Mouse (Mus musculus) cerebellum, adult 18-20 months (tissue): ENCODE data around the gene Ppp1r9a.
"Not testable (repeated sequence)": the region's sequence is repeated elsewhere in the genome, so short reads cannot be mapped to it uniquely, and the experiment has no call there.

Source experiments
- DNase-seq, 2 experiments: peaks; one replicate each; pipeline ENCODE4 v3.0.0; 2021

Ppp1r9a gene

GRCm38 (mm10) chr6:4902674-4903324 is at the start of gene Ppp1r9a:
Gene Ppp1r9a, plus strand, starts transcription at chr6:4902917.
- peak; percentile 59 to 71 for DNase-seq

DNA sequence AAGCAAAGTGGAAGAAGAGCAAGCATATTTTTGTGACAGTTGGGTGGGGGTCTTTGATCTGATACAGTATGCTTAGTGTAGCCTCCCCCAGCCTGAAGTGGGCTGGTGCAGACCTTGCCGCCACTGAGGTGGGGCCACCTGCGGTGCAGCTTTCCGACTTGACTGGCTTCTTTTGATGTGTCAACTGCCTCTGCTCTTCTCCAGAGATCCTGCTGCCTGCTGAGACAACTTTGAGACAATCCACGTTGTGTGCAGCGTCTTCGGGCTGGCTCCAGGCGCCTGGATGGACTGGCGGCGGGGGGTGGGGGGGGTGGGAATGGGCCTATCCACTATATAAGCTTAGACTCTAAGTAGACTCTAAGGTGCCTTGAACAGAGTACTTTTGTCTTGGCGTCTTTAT is 47.5 kb upstream of the Ppp1r9a start:
- DNase-seq, result no peak

- no peak for DNase-seq
Observed at GRCm38 (mm10) chr6:4856919-4857318, 45.8 kb upstream of the Ppp1r9a start.

- no peak for DNase-seq
Observed at GRCm38 (mm10) chr6:4884316-4884715, 18.4 kb upstream of the Ppp1r9a start.

GRCm38 (mm10) chr6:4889544-4889943 is 13.2 kb upstream of the Ppp1r9a start:
- no peak for DNase-seq

GRCm38 (mm10) chr6:4892417-4892816 is 10.3 kb upstream of the Ppp1r9a start:
- no peak for DNase-seq

- not testable (repeated sequence) for DNase-seq
Observed at GRCm38 (mm10) chr6:4893312-4893711, 9.4 kb upstream of the Ppp1r9a start.

- no peak for DNase-seq
Observed at GRCm38 (mm10) chr6:4899906-4900305, 2.8 kb upstream of the Ppp1r9a start.

DNA sequence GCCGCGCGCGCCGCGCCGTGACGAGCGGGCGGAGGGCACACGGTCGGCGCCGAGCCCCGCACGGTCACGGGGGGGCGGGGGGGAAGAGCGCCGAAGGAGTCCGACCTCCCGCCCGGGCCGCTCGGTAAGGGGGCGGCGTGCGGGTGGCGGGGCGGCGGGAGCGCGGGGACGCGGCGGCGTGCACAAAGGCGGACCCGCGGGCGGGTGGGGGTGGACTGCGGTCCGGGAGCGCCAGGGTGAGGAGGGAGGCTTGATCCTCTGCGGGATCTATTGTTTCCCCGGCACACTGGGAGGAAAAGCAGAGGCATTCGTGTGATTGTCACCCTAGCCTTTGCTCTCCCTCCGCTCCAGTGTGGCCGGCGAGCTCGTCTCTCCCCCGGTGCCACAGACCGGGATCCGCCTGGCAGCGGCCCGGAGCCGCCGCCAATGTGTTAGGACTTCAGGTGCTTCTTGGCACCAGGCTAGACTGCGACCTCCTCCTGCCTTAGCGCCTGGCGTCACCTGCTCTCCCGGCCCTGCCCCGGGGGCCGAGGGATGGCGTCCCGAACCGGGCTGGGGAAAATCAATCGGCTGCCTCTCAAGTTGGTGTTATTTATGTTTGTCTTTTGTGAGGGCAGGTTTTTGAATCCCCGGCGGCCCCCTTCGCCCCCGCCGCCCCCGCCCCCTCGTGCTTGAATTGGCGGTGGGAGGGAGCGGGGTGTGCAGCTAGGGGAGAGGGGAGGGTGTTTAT is 773 bp downstream of the Ppp1r9a start:
- DNase-seq, result peak; percentile 68 to 81

GRCm38 (mm10) chr6:4904055-4904450 is 1.3 kb downstream of the Ppp1r9a start:
- peak; percentile 21 to 48 for DNase-seq

- no peak for DNase-seq
Observed at GRCm38 (mm10) chr6:4910042-4910634, 7.4 kb downstream of the Ppp1r9a start.

DNA sequence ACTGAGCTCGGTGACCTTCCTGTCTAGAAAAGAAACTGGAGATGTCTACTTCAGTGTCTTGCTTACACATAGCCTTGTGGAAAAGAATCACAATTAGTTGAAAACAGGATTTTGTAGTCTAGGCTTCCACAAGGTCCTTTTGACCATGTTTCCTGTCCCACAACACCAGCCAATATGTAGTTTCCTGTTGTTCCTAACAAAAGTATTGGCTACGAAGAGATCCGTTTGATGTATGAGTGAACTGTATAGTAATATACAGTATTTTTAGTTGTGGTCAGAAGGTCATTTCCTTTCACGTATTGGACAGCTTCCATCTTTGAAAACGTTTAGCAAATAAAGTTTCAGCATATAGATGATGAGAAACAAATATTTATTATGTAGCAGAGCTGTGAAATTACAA is 15.8 kb downstream of the Ppp1r9a start:
- no peak for DNase-seq

DNA sequence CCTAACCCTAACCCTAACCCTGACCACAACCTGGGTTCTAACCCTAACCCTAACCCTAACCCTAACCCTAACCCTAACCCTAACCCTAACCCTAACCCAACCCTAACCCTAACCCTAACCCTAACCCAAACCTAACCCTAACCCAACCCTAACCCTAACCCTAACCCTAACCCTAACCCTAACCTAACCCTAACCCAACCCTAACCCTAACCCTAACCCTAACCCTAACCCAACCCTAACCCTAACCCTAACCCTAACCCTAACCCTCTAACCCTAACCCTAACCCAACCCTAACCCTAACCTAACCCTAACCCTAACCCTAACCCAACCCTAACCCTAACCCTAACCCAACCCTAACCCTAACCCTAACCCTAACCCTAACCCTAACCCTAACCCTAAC is 21.1 kb downstream of the Ppp1r9a start:
- DNase-seq, result not testable (repeated sequence)

DNA sequence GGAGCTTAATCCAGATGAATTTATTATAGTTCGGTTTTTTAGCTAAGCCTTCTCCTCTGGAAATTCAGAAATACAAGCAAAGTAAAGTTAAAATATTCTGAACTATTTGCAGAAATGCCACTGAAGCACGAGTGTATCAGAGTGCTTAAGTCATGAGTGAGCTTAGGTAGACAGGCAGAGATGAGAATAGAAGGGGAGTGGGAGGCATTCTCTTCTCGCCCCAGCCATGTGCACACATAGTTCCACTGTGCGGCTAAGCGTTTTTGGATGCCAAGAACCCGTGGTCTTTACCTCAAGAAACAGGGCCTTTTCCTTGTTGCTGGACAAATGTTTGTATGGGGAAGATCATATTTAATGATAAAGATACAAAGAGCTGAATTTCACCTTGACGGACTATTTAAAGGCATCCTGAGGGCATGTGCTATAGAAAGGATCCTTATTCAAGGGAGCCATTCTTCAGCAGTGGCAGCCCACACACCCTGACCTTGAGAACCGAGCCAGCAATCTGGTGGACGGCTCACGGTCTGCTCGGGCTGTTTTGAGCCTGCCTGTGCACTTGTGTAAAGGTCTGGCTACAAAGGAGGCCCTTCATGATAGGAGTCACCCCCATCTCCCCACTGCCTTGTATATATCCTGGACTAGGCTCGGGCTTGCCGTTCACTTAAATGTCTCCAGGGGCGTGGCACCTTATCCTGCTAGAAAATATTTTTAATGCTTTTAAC is 23.4 kb downstream of the Ppp1r9a start:
- no peak for DNase-seq

DNA sequence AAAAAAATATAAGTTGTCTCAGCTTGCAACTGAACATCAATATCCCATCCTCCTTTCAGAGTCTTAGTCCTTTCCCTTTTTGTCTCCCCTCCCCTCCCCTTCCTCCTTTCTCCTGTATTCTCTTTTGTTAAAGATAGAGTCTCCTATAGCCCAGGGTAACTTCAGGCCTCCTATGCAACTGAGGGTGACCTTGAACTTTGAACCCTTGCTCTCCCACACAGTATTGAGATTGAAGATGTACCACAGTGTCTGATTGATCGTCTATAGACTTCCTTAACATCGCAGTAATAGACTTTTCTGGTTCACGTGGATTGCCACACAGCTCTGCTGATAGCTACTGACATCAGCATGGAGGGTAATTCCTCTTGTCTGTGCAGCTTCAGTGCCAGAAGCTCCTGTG is 27.6 kb downstream of the Ppp1r9a start:
- no peak for DNase-seq

DNA sequence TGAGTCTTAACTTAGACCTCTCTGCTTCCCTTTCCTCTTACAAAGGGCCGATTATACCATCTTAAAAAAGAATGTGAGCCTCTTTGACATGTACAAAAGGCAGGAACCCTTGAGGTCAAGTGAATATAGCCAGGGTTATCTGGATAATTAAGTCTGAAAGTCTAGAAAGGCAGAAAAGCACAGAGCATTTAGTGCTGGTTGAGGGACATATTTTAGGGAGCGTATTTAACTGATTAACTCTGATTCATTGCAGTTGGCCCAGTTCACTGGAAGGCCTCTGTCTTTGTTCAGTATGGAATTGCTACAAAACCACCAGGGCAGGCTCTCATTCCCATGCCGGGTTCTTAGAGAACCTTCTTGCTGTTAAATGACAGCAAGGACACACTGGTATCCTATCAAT is 36.2 kb downstream of the Ppp1r9a start:
- DNase-seq, result no peak

DNA sequence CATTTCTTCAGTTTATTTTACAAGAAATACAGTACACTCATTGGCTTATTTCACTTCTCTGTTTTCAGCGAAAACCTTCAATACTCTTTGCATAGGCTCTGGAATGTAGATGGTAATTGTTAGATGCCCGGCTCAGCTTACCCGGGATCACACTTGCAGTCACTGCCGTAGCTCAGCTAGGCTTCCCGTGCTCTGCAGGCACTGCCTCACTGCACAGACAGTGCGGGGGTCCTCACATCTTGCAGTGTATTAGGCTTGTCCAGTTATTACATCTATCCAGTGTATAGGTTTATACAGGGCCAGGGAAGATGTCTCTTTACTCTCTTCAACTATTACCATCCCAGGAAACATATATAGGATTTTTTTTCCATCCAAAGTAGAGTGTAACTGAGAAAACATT is 37.4 kb downstream of the Ppp1r9a start:
- no peak for DNase-seq

DNA sequence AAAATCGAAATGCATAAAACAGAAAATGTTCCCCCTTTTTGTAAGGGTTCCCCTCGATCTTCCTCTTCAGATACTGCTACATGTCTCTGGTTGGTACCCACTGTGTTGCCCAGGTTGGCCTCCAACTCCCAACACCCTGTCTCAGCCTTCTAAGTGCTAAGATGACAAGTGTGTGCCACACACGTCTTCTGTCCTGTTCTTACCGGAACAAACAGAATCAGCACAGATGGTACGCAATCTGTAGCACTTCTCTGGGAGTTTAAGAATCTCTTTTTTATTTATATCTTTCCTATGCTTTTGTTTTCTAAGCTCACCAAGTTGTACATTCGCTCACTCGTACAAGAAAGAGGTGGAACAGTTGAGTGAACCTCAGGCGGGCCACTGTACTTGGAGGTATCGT is 37.9 kb downstream of the Ppp1r9a start:
- DNase-seq, result no peak

- DNase-seq, result no peak
Observed at GRCm38 (mm10) chr6:4943821-4944220, 41.1 kb downstream of the Ppp1r9a start.

GRCm38 (mm10) chr6:4948056-4948455 is 45.3 kb downstream of the Ppp1r9a start:
- no peak for DNase-seq

GRCm38 (mm10) chr6:4949701-4950100 is 47.0 kb downstream of the Ppp1r9a start:
- DNase-seq, result no peak

DNA sequence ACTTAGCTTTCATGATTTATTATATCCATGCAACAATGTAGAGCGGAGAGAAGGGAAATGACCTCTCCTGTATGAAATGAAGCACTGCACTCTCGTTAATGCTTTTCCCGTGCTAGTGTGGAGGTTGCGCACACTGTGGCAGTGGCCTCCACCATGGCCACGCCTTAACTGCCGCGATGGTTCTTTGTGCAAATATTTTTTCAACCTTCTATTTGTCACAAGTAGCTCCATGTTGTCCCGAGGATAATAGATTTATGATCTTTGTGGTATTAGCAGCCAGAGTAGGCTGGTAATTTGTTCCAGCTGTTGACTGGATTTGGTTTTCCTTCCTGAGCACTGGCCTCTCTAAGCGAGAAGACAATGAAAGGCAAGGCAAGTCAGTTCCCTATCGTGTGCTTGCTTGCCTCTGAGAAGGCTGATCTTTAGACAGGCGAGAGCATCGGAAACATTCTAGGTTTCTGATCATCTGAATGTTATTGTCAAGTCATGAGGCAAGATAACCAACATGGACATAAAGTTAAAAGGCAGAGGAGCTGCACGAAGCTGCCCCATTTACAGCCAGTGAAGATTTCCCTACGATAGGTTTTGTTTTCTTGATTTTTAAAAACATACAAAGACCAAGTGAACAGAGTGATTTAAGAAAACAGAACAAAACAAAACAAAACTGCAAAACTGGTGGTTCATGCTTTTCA is 50.5 kb downstream of the Ppp1r9a start:
- no peak for DNase-seq

DNA sequence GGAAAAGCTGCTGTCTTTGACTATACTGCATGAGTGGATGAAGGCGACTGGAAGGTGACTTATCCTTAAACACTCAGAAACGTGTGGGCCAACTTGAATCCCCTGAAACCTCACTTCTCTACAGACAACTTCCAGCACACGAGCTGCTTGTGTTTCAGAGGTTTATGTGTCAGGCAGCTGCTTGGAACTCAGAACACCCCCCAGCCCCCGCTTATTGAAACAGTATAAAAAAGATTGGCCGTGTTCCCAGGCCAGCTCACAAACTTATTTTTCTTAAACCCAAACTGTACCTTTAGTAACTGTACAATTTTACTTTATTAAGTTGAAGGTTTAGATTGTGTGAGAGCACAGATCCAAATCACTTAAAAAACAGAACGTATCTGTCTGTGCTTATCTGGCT is 53.9 kb downstream of the Ppp1r9a start:
- DNase-seq, result no peak
